Mouse (Mus musculus): Measurements from ENCODE around the gene Spock1. TPM values are rescaled to one million over a fixed set of nuclear protein-coding genes. Genes with fewer than 3 reads are reported as not detected.

Spock1 gene
- total and polyA plus RNA-seq, 2 experiments: not detected

DNA sequence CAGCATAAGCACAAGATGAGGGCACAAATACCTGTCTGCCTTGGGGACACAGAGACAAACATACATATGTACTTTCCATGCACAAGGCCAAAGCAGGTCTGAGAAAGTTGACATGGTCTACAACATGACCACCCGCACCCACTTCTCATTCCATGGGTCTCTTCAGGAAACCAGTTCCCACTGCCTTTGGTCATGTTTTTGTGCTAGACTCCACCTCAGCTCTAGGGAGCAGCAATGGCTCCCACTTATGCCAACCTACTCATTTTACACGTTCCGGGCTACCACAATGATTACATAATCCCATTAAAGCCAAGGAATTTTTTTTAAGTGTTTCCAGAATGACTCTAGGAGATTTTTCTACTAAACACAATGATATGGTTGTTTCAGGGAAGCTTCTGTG, 147.5 kb downstream of the Spock1 start:
- 93% methylated on average over 3 of the region's 3 CpGs for WGBS
- TF ChIP-seq CTCF (IDR thresholded peaks at IDR 0.05; ENCODE audit: low read depth, low read length) (no peak), POLR2A (IDR thresholded peaks at IDR 0.05; ENCODE audit: extremely low read depth, insufficient read depth, low read length) (no peak)
- no peak for DNase-seq (ENCODE audit: extremely low read depth, low read depth, low spot score)
- Histone ChIP-seq H3K27ac (replicated peaks; ENCODE audit: insufficient read depth, low read depth, low read length) (no peak overlapping the region), H3K27me3 (ENCODE audit: control insufficient read depth, insufficient read depth, low read length) (no peaks in the 10 kb centered on the region), H3K79me2 (ENCODE audit: control insufficient read depth, insufficient read depth, low read length) (no peaks in the 10 kb centered on the region), H3K4me3 (ENCODE audit: insufficient read depth, low read depth, low read length) (no peak overlapping the region), H3K9ac (ENCODE audit: low read depth, low read length) (no peak overlapping the region), H3K4me1 (ENCODE audit: control insufficient read depth, insufficient read depth, low read length) (no peaks in the 10 kb centered on the region), H3K36me3 (ENCODE audit: control insufficient read depth, insufficient read depth, low read length) (no peaks in the 10 kb centered on the region)

DNA sequence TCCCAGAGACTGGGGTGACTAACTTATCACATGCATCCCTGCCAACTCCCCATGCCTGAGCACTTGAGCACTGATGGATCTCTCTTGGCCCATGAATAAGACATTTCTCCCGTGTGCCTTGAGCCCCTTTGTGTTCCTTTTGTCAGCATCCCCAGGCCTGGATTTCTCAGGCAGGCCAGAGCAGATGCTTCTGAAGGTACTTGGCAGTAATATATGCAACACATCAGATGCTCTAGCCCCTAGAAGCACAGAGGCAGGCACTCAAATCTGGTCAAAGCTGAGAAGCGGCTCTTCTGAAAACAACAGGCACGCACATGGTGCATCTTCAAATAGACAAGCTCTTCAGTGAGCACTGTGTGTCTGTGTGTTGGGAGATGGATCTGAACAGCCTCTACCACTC, 151.8 kb downstream of the Spock1 start:
- no peak for DNase-seq (ENCODE audit: extremely low read depth, low read depth, low spot score)
- H3K9ac ChIP-seq (ENCODE audit: low read depth, low read length): no peak overlapping the region
- 85% methylated on average over 3 of the region's 3 CpGs for WGBS
- H3K79me2 ChIP-seq (ENCODE audit: control insufficient read depth, insufficient read depth, low read length): no peaks in the 10 kb centered on the region
- H3K36me3 ChIP-seq (ENCODE audit: control insufficient read depth, insufficient read depth, low read length): no peaks in the 10 kb centered on the region
- H3K4me1 ChIP-seq (ENCODE audit: control insufficient read depth, insufficient read depth, low read length): no peaks in the 10 kb centered on the region
- no peak overlapping the region for H3K27ac ChIP-seq (replicated peaks; ENCODE audit: insufficient read depth, low read depth, low read length)
- no peak for TF ChIP-seq POLR2A (IDR thresholded peaks at IDR 0.05; ENCODE audit: extremely low read depth, insufficient read depth, low read length)
- TF ChIP-seq CTCF (IDR thresholded peaks at IDR 0.05; ENCODE audit: low read depth, low read length): no peak
- H3K4me3 ChIP-seq (ENCODE audit: insufficient read depth, low read depth, low read length): no peak overlapping the region
- H3K27me3 ChIP-seq (ENCODE audit: control insufficient read depth, insufficient read depth, low read length): no peaks in the 10 kb centered on the region

DNA sequence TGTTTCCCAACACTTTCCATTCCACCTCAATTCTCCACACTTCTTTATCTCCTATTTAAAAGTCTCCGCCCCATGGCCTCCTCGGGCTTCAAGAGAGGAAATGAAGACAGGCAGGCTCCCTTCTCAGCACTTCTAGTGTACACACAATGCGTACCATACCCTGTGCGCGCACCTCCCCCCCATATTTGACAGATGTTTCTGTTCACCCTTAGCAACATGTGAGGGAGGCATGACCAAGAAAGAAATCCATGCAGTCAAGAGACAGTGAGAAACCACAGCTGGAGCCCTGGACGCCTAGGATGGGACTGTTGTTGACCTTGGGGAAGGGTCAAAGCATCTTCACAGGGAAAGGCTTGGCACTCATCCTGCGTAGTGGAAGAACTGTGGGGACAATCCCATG, 157.3 kb downstream of the Spock1 start:
- Histone ChIP-seq H3K9ac (ENCODE audit: low read depth, low read length) (no peak overlapping the region), H3K4me1 (ENCODE audit: control insufficient read depth, insufficient read depth, low read length) (no peaks in the 10 kb centered on the region), H3K27ac (replicated peaks; ENCODE audit: insufficient read depth, low read depth, low read length) (no peak overlapping the region), H3K36me3 (ENCODE audit: control insufficient read depth, insufficient read depth, low read length) (no peaks in the 10 kb centered on the region), H3K79me2 (ENCODE audit: control insufficient read depth, insufficient read depth, low read length) (no peaks in the 10 kb centered on the region), H3K4me3 (ENCODE audit: insufficient read depth, low read depth, low read length) (no peak overlapping the region), H3K27me3 (ENCODE audit: control insufficient read depth, insufficient read depth, low read length) (no peaks in the 10 kb centered on the region)
- DNase-seq (ENCODE audit: extremely low read depth, low read depth, low spot score): no peak
- WGBS: 67% methylated on average over 7 of the region's 7 CpGs
- TF ChIP-seq POLR2A (IDR thresholded peaks at IDR 0.05; ENCODE audit: extremely low read depth, insufficient read depth, low read length): no peak
- no peak for TF ChIP-seq CTCF (IDR thresholded peaks at IDR 0.05; ENCODE audit: low read depth, low read length)

GRCm38 (mm10) chr13:57744667-57745066, 163.5 kb downstream of the Spock1 start:
- Histone ChIP-seq H3K79me2 (ENCODE audit: control insufficient read depth, insufficient read depth, low read length) (no peaks in the 10 kb centered on the region), H3K4me1 (ENCODE audit: control insufficient read depth, insufficient read depth, low read length) (no peaks in the 10 kb centered on the region), H3K9ac (ENCODE audit: low read depth, low read length) (no peak overlapping the region), H3K36me3 (ENCODE audit: control insufficient read depth, insufficient read depth, low read length) (no peaks in the 10 kb centered on the region), H3K4me3 (ENCODE audit: insufficient read depth, low read depth, low read length) (no peak overlapping the region), H3K27ac (replicated peaks; ENCODE audit: insufficient read depth, low read depth, low read length) (no peak overlapping the region), H3K27me3 (ENCODE audit: control insufficient read depth, insufficient read depth, low read length) (no peaks in the 10 kb centered on the region)
- TF ChIP-seq CTCF (IDR thresholded peaks at IDR 0.05; ENCODE audit: low read depth, low read length): no peak
- no peak for TF ChIP-seq POLR2A (IDR thresholded peaks at IDR 0.05; ENCODE audit: extremely low read depth, insufficient read depth, low read length)
- DNase-seq (ENCODE audit: extremely low read depth, low read depth, low spot score): no peak
- WGBS: 61% methylated on average over 3 of the region's 3 CpGs

DNA sequence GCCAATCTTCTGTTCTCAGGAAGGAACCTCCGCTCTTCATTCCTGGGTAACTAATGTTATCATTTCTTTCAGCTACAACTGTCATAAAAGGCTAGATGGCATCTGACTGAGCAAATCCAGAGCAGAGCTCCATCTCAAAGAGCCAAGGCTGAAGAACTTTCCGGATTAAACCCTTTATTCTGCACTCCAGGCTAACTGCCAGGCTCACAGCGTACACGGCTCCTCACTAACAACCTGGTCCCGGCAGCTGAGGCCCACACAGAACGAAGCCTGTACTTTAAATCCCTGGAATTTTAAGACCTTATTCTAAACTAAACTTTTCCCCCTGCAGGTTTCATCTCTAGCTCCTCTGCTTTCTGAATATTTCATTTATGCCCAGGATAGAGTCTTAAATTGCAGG, 166.9 kb downstream of the Spock1 start:
- TF ChIP-seq POLR2A (IDR thresholded peaks at IDR 0.05; ENCODE audit: extremely low read depth, insufficient read depth, low read length) (no peak), CTCF (IDR thresholded peaks at IDR 0.05; ENCODE audit: low read depth, low read length) (no peak)
- H3K79me2 ChIP-seq (ENCODE audit: control insufficient read depth, insufficient read depth, low read length): no peaks in the 10 kb centered on the region
- no peaks in the 10 kb centered on the region for H3K36me3 ChIP-seq (ENCODE audit: control insufficient read depth, insufficient read depth, low read length)
- H3K9ac ChIP-seq (ENCODE audit: low read depth, low read length): no peak overlapping the region
- H3K27ac ChIP-seq (replicated peaks; ENCODE audit: insufficient read depth, low read depth, low read length): no peak overlapping the region
- H3K4me3 ChIP-seq (ENCODE audit: insufficient read depth, low read depth, low read length): no peak overlapping the region
- DNase-seq (ENCODE audit: extremely low read depth, low read depth, low spot score): no peak
- H3K27me3 ChIP-seq (ENCODE audit: control insufficient read depth, insufficient read depth, low read length): no peaks in the 10 kb centered on the region
- no peaks in the 10 kb centered on the region for H3K4me1 ChIP-seq (ENCODE audit: control insufficient read depth, insufficient read depth, low read length)
- WGBS: 84% methylated on average over 6 of the region's 6 CpGs

GRCm38 (mm10) chr13:57740473-57740872, 167.7 kb downstream of the Spock1 start:
- no peaks in the 10 kb centered on the region for H3K79me2 ChIP-seq (ENCODE audit: control insufficient read depth, insufficient read depth, low read length)
- no peak overlapping the region for H3K4me3 ChIP-seq (ENCODE audit: insufficient read depth, low read depth, low read length)
- H3K36me3 ChIP-seq (ENCODE audit: control insufficient read depth, insufficient read depth, low read length): no peaks in the 10 kb centered on the region
- 23% methylated on average over 5 of the region's 5 CpGs for WGBS
- no peak for TF ChIP-seq CTCF (IDR thresholded peaks at IDR 0.05; ENCODE audit: low read depth, low read length)
- no peak for TF ChIP-seq POLR2A (IDR thresholded peaks at IDR 0.05; ENCODE audit: extremely low read depth, insufficient read depth, low read length)
- no peaks in the 10 kb centered on the region for H3K27me3 ChIP-seq (ENCODE audit: control insufficient read depth, insufficient read depth, low read length)
- H3K9ac ChIP-seq (ENCODE audit: low read depth, low read length): no peak overlapping the region
- no peak for DNase-seq (ENCODE audit: extremely low read depth, low read depth, low spot score)
- H3K27ac ChIP-seq (replicated peaks; ENCODE audit: insufficient read depth, low read depth, low read length): no peak overlapping the region
- no peaks in the 10 kb centered on the region for H3K4me1 ChIP-seq (ENCODE audit: control insufficient read depth, insufficient read depth, low read length)

Data from liver, adult 2 months (tissue).